Mouse (Mus musculus): ENCODE data around the gene Nsg2. TPM values are rescaled to one million over a fixed set of nuclear protein-coding genes. Genes with fewer than 3 reads are reported as not detected.

The Nsg2 gene
- polyA plus RNA-seq, 1 experiment from 2014 or later = 0.25 TPM

DNA sequence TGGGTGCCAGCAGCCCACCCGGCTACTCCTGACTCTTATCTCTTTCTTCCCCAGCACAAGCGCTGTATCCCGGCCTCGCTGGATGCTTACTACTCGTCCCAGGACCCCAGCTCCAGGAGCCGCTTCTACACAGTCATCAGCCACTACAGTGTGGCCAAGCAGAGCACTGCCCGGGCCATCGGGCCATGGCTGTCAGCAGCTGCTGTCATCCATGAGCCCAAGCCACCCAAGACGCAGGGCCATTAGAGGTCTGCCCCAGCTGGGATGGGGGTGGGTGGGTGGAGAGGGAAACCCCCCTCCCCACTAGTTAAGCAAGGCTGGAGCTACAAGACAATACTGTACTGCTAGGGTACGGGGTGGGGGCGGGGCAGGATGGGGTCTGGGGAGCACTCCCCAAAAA lies 57.1 kb downstream of the Nsg2 start:
- 83% methylated on average over 11 of the region's 11 CpGs for WGBS

GRCm38 (mm10) chr11:32057861-32058260 lies 57.6 kb downstream of the Nsg2 start:
- Histone ChIP-seq H3K9ac (no peak overlapping the region), H3K4me1 (ENCODE audit: insufficient read depth) (no peaks in the 10 kb centered on the region), H3K4me2 (no peak overlapping the region), H3K4me3 (ENCODE audit: low read depth, low read length) (no peak overlapping the region), H3K36me3 (ENCODE audit: insufficient read depth) (no peaks in the 10 kb centered on the region), H3K27me3 (ENCODE audit: insufficient read depth, low read length) (no peaks in the 10 kb centered on the region), H3K9me3 (ENCODE audit: low read depth, low read length) (no peaks in the 10 kb centered on the region), H3K27ac (ENCODE audit: low read depth) (no peak overlapping the region)
- 81% methylated on average over 13 of the region's 13 CpGs for WGBS
- DNase-seq (no peak), ATAC-seq (ENCODE audit: insufficient read depth) (no peak)
- TF ChIP-seq CTCF (IDR thresholded peaks at IDR 0.05; ENCODE audit: low read depth) = no peak

More for the DNA sequence above, 57.1 kb downstream of the Nsg2 start:
- H3K9me3 ChIP-seq (ENCODE audit: low read depth, low read length) = no peaks in the 10 kb centered on the region
- TF ChIP-seq CTCF (IDR thresholded peaks at IDR 0.05; ENCODE audit: low read depth) = no peak
- no peak for ATAC-seq (ENCODE audit: insufficient read depth)
- no peaks in the 10 kb centered on the region for H3K36me3 ChIP-seq (ENCODE audit: insufficient read depth)
- H3K4me3 ChIP-seq (ENCODE audit: low read depth, low read length) = no peak overlapping the region
- no peak overlapping the region for H3K4me2 ChIP-seq
- no peak overlapping the region for H3K9ac ChIP-seq
- no peaks in the 10 kb centered on the region for H3K4me1 ChIP-seq (ENCODE audit: insufficient read depth)
- H3K27me3 ChIP-seq (ENCODE audit: insufficient read depth, low read length) = no peaks in the 10 kb centered on the region
- DNase-seq = no peak
- no peak overlapping the region for H3K27ac ChIP-seq (ENCODE audit: low read depth)

DNA sequence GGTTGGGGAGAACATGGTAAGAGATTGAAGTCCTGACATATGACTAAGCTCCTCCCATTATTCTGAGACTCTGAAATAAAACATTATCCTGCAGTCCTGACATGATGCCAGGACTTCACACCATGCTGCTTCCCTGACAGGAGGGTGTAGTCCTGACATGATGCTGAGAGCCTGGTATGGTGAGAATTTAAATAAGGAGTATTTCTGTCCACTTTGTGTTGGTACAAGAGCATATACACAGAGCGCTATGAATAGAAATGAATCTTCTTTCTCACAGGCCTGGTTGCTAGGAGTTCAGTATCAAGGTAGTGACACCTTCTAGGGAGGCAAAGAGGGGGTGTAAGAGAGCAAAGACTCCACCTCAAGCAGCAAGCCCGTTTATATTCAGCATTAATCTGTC lies 60.8 kb downstream of the Nsg2 start:
- Histone ChIP-seq H3K36me3 (ENCODE audit: insufficient read depth) (no peaks in the 10 kb centered on the region), H3K4me2 (no peak overlapping the region), H3K9ac (no peak overlapping the region), H3K4me3 (ENCODE audit: low read depth, low read length) (no peak overlapping the region), H3K27me3 (ENCODE audit: insufficient read depth, low read length) (no peaks in the 10 kb centered on the region), H3K27ac (ENCODE audit: low read depth) (no peak overlapping the region), H3K9me3 (ENCODE audit: low read depth, low read length) (no peaks in the 10 kb centered on the region), H3K4me1 (ENCODE audit: insufficient read depth) (no peaks in the 10 kb centered on the region)
- DNase-seq = no peak
- WGBS = 63% methylated on average over 2 of the region's 2 CpGs
- ATAC-seq (ENCODE audit: insufficient read depth) = no peak
- TF ChIP-seq CTCF (IDR thresholded peaks at IDR 0.05; ENCODE audit: low read depth) = no peak

DNA sequence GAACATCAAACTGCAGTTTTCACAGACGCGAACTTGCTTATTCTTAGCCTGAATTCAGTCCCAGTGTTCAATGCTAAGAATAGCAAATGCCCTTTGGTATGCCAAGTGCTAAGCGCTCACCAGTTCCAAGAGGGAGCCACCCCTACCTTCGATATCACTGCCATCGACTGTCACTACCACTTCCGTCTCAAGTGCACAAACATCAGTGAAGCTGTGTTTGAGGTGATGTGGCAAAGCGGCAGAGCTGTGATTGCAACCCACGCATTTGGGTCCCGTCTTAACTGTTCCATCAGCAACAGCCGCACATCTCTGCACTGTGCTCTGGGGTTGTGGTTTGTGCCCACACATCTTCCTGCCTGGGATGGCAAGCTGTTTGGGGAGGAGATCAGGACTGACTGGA lies 61.6 kb downstream of the Nsg2 start:
- no peak overlapping the region for H3K4me2 ChIP-seq
- 77% methylated on average over 10 of the region's 10 CpGs for WGBS
- H3K27me3 ChIP-seq (ENCODE audit: insufficient read depth, low read length) = no peaks in the 10 kb centered on the region
- H3K36me3 ChIP-seq (ENCODE audit: insufficient read depth) = no peaks in the 10 kb centered on the region
- DNase-seq (no peak), ATAC-seq (ENCODE audit: insufficient read depth) (no peak)
- no peak for TF ChIP-seq CTCF (IDR thresholded peaks at IDR 0.05; ENCODE audit: low read depth)
- H3K9me3 ChIP-seq (ENCODE audit: low read depth, low read length) = no peaks in the 10 kb centered on the region
- no peak overlapping the region for H3K27ac ChIP-seq (ENCODE audit: low read depth)
- H3K9ac ChIP-seq = no peak overlapping the region
- no peaks in the 10 kb centered on the region for H3K4me1 ChIP-seq (ENCODE audit: insufficient read depth)
- H3K4me3 ChIP-seq (ENCODE audit: low read depth, low read length) = no peak overlapping the region

DNA sequence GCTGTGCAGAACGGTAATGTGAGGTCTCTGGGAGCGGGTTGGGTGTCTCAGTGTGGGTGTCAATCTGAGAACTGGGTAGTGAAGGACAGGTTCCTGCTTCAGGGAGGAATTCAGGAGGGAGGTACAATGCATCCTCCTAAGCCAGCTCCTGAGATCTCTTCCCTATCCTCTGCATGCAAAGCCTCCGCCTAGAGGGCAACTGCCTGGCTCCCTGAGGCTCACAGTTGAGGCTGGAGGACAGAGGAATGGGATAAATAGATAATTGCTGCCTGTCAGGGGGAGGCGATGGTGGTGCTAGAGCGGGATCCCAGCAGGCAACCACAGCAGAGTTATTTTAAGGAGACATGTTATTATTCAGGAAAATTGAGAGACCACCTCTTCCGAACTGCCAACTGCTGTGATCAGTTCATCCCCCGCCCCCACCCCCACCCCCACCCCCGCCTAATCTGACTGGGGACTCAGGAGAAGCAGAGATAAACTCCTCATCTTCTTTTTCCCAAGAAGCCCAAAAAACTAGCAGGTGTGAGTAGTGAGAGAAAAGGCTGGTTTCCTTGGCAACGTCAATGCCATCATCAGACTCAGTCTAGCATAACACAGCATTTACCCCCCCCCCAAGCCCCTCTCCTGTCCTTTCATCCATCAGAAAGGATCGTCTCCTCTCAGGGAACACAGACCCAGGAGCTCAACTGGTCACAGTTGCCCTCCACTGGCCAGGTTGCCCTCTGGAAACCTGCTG lies 63.7 kb downstream of the Nsg2 start:
- DNase-seq (no peak), ATAC-seq (ENCODE audit: insufficient read depth) (no peak)
- Histone ChIP-seq H3K36me3 (ENCODE audit: insufficient read depth) (no peaks in the 10 kb centered on the region), H3K9me3 (ENCODE audit: low read depth, low read length) (no peaks in the 10 kb centered on the region), H3K27ac (ENCODE audit: low read depth) (no peak overlapping the region), H3K27me3 (ENCODE audit: insufficient read depth, low read length) (no peaks in the 10 kb centered on the region), H3K9ac (no peak overlapping the region), H3K4me1 (ENCODE audit: insufficient read depth) (no peaks in the 10 kb centered on the region), H3K4me2 (no peak overlapping the region), H3K4me3 (ENCODE audit: low read depth, low read length) (no peak overlapping the region)
- WGBS = 16% methylated on average over 10 of the region's 10 CpGs
- no peak for TF ChIP-seq CTCF (IDR thresholded peaks at IDR 0.05; ENCODE audit: low read depth)

DNA sequence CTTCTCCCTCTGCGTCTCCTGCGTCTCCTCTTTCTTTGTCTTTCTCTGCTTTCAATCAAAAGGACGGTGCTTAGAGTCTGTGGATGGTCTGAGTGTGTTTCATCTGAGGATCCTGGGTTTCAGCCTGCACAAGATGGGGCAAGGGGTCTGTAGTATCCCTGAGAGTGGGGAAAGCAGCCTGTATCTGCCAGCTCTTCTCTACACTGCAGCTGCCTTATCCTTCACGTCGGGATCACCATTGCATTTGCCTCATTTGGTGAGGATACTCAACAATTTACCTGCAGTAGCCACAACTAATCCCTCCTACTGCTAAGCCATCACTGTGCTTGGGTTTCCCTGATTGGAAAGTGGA lies 64.2 kb downstream of the Nsg2 start:
- no peak overlapping the region for H3K9ac ChIP-seq
- TF ChIP-seq CTCF (IDR thresholded peaks at IDR 0.05; ENCODE audit: low read depth) = no peak
- no peaks in the 10 kb centered on the region for H3K27me3 ChIP-seq (ENCODE audit: insufficient read depth, low read length)
- no peaks in the 10 kb centered on the region for H3K9me3 ChIP-seq (ENCODE audit: low read depth, low read length)
- 21% methylated on average over 5 of the region's 5 CpGs for WGBS
- DNase-seq = no peak
- H3K4me3 ChIP-seq (ENCODE audit: low read depth, low read length) = no peak overlapping the region
- no peak overlapping the region for H3K4me2 ChIP-seq
- no peak overlapping the region for H3K27ac ChIP-seq (ENCODE audit: low read depth)
- no peak for ATAC-seq (ENCODE audit: insufficient read depth)
- no peaks in the 10 kb centered on the region for H3K36me3 ChIP-seq (ENCODE audit: insufficient read depth)
- no peaks in the 10 kb centered on the region for H3K4me1 ChIP-seq (ENCODE audit: insufficient read depth)

DNA sequence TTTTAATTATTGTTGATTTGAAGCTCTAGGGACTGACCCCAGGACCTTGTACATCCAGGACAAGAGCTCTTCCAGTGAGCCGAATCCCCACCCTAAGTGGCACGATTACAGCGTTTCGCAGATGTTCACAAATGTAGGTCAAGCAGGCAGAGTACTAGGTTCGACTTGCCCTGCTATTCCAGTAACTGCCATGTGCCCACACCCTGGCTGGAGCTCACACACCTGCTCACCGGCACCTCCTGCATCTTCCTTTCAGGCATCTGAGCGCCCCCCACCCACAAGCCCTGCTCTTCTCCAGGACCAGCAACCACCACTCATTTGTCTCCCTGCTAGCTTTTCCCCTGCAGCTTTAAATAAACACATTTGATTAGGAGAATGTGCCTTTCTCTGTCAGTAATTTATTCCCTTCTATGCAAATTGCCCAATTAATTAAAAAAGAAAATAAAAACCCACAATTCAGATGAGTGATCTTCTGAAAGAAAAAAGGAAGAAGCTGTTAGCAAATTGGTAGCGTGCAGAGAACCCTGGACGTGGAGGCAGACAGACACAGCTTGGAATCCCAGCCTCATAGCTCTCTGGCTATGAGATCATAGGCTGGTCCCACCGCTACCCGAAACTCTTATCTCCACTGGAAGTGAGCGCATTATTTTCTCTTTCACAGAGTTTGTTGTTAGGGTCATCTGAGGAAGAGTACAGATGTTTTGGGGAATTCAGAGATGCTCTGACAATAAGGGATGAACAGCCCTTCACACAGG lies 68.7 kb downstream of the Nsg2 start:
- Histone ChIP-seq H3K9ac (no peak overlapping the region), H3K4me3 (ENCODE audit: low read depth, low read length) (no peak overlapping the region), H3K27me3 (ENCODE audit: insufficient read depth, low read length) (no peaks in the 10 kb centered on the region), H3K4me1 (ENCODE audit: insufficient read depth) (no peaks in the 10 kb centered on the region), H3K36me3 (ENCODE audit: insufficient read depth) (no peaks in the 10 kb centered on the region), H3K27ac (ENCODE audit: low read depth) (no peak overlapping the region), H3K9me3 (ENCODE audit: low read depth, low read length) (no peaks in the 10 kb centered on the region), H3K4me2 (no peak overlapping the region)
- DNase-seq (no peak), ATAC-seq (ENCODE audit: insufficient read depth) (no peak)
- 46% methylated on average over 12 of the region's 12 CpGs for WGBS
- TF ChIP-seq CTCF (IDR thresholded peaks at IDR 0.05; ENCODE audit: low read depth) = no peak
